Mouse (Mus musculus) right cerebral cortex, adult 18-20 months (tissue): ENCODE measurements around the gene Trp63.
A peak's percentile ranks its signal among the peaks of the same experiment; 100 is the strongest.
"Not testable (repeated sequence)": the region's sequence is repeated elsewhere in the genome, so short reads cannot be mapped to it uniquely, and the experiment has no call there.

Experiments
- DNase-seq: peaks from one replicate; pipeline ENCODE4 v3.0.0; 2022; ENCODE audit warnings: mixed read lengths

The Trp63 gene

GRCm38 (mm10) chr16:25683531-25684248, at the start of gene Trp63:
Trp63 (plus strand) TSS chr16:25683763.
- no peak for DNase-seq

DNA sequence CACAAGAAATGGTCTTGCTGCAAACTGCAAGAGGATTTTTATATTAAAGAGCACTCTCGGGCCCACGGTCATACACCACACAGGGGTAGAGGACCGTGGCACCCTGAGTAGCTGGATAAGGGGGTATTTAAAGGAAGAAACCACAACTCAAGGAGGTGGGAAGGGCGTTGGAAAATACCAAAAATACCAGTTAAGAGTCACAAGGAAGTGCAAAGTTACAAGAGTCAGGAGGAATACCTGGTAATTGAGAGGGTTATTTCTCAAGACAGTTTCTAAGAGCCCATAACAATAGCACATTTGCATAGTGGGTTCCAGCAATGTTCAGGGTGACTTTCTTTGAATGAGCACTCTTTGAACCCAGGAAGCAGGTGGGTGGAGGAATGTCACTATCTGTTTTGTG, 38.8 kb upstream of the Trp63 start:
- not testable (repeated sequence) for DNase-seq

DNA sequence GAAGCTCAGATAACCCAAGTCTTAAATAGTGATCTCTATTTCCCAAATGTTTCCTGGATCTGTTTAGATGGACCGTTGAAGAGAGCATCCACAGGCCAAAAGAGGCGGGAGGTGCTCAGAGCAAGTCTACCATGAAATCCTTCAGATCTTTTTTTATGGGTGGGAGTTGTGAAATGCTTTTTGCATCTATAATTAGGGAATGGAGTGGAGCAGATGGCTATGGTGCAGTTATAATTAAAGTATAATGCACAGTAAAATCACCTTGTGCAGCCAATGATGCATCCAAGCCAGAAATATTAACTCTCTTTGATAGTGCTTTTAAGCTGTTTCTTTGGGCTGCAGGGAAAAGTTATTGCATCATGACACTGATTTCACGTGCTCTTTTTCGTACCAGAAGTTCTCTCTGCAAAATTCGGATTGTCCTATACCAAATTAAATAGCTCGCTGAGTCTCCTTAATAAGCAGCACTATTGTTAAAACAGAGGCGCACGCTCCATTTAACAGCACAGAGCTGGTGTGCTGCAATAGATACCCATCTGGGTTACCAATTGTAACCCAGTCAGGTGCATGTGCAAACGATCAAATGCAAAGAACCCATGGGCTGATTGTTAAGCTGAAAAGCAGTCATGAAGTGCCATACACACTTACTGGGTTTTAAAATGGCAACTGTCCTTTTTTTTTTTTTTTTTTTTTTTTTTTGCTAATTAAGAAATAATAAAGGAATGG, 22.9 kb upstream of the Trp63 start:
- DNase-seq: no peak

- no peak for DNase-seq
Observed at GRCm38 (mm10) chr16:25663116-25663515, 20.4 kb upstream of the Trp63 start.

DNA sequence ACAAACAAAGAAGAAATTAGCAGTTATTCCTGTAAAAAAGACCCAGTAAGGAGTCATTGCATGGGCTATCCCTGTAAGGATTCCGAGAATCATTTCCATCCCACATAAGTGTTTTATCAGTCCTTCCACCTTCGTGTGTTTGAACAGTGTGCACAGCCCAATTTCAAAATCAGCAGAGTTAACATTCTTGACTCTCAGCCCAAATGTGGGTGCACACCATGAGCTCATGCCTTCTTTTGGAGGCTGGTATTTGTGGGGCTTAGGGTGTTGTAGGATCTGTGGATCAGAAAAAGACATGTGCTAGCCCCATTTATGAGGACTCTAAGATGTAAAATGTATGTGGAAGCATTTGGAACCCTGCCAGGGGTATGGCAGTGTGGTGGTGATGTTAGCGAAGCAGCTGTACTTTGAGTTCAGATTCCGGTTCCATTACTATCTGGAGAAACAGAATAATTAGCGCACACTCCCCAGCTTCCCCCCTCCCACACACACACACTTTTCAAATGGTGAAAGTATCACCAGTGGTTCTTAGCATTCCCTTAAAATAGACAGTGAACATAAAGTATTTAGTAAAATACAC, 9.6 kb upstream of the Trp63 start:
- DNase-seq: peak; percentile 14

- peak; percentile 24 for DNase-seq
Observed at GRCm38 (mm10) chr16:25680369-25680768, 3.2 kb upstream of the Trp63 start.

DNA sequence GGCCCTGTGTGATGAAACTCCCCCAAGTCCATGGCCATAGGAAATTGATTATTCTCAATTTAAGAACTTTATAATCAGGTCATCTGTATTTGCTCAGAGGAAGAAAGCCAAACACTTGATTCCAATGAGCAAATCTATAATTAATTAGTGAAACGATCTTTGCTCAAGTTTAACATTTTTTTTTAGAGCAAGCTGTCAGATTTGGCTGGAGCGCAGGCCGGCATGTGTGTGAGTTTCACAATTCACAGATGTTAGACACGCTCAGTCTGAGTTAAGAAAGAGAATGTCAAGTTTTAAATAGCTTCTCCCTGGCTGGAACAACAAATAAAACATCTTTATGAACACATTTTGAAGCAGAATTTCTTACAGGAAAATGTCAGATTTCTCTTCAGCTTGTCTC, 1.0 kb upstream of the Trp63 start:
- DNase-seq: peak; percentile 12

DNA sequence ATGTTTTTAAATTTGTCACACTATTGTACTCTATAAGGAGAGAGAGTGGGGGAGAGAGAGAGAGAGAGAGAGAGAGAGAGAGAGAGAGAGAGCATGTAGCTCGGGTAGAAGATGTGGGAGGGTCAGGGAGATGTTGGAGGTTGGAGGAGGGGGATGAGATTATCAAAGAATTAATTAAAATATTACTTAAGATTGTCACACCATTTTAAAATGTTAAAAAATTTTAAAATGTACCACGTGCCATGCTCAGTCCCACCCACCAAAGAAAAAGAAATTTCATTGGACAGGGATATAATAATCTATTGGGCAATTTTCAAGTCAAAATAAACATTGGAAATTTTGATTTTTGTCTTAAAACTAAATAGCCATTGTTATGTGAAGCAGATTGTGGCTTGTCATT, 1.0 kb downstream of the Trp63 start:
- no peak for DNase-seq

GRCm38 (mm10) chr16:25690612-25691011, 7.0 kb downstream of the Trp63 start:
- DNase-seq: no peak

- no peak for DNase-seq
Observed at GRCm38 (mm10) chr16:25701252-25701651, 17.7 kb downstream of the Trp63 start.

GRCm38 (mm10) chr16:25706260-25706659, 22.7 kb downstream of the Trp63 start:
- DNase-seq: no peak

GRCm38 (mm10) chr16:25715790-25716189, 32.2 kb downstream of the Trp63 start:
- DNase-seq: no peak

DNA sequence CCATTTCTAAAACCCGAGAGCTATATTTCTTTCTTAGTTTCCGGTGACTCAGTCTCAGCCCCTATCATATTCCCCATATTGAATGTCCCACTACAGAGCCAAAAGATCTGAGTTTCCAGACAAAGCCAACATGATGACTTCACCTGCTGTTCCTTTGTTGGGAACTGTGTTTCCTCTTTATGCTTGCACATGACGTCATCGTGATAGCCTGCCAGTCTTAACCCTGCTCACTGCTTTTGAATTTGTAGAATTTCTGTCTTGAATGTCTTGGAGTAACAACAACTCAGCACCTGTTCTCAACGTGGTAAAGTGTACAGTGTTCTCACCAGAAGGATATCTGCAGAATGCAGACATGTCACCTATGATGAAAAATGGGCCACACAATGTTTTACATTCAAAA, 39.6 kb downstream of the Trp63 start:
- no peak for DNase-seq

DNA sequence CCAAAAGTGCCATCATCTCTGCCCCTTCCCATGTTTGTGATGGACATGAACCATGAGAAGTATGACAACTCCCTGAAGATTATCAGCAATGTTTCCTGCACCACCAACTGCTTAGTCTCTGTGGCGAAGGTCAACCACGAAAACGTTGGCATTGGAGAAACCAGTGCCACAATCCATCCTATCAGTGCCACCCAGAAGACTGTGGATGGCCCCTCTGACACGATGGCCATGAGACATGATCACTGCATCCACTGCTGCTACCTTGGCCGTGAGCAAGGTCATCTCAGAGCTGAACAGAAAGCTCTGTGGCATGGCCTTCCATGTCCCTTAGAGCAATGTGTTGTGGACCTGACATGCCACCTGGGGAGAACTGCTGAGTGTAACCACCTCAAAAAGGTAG, 43.4 kb downstream of the Trp63 start:
- no peak for DNase-seq

DNA sequence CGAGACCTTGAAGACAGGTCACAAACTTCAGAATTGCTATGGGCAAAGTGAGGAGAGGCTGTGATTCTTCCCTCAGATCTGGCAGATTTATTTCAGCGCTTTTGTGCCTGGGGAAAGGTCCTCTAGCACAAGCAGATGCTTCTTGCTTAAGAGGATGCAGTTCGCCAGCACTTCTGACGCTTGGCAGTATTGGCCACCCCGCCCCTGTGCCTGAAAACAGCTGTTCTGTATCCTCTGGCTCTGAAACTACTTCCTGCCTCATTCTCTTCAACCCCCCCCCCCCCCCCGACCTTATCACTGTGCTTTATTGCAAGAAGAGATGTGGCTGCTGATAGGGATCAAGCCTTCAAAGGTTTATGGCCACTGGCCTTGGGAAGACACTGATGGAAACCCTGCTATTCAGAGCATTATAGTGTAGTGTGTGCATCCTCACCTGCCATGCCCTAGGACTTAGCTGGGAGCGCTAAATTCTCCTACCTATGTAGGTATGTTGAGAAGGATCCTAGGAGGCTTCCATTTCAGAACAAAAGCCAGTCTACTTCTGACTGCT, 44.5 kb downstream of the Trp63 start:
- no peak for DNase-seq

DNA sequence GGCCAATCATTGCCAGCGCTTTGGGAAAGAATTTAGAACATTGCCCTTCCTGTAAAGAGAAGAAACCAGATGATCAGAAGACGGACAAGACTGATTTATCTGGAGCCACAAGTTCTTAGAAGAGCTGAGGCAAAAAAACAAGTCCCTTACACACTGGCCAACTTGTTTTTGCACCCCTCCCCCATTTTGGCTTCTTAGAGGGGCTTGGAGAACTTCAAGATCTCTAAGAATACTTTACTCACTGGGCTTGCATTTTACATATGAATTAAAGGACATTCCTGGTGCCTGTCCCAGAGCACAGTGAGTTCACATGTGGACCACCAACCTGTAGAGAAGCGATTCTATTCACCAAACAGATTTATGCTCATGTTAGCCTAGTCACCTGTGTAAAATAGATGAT, 53.3 kb downstream of the Trp63 start:
- DNase-seq: no peak

DNA sequence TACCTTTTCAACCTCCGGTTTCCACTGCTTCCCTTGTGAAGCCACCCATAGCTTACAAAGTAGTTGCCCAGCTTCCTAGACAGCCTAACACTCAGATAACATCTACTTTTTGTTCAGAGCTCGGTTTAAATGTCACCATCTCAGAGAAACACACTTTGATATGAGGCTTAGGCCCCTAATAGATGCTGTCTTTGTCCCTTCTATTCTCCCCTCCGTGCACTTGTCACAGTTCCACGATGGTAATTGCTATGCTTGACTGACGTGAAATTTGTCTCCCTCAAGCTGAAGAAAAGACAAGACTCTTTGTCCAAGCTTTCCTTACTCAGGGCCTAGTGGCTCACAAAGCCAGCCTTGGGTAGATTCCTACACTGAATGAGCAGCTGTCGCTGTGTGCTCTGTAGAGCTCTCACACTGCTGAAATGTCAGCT, 54.1 kb downstream of the Trp63 start:
- DNase-seq: peak; percentile 1

GRCm38 (mm10) chr16:25746807-25747206, 63.2 kb downstream of the Trp63 start:
- DNase-seq: no peak

GRCm38 (mm10) chr16:25751866-25752265, 68.3 kb downstream of the Trp63 start:
- no peak for DNase-seq

GRCm38 (mm10) chr16:25758108-25758507, 74.5 kb downstream of the Trp63 start:
- no peak for DNase-seq

GRCm38 (mm10) chr16:25765549-25765948, 82.0 kb downstream of the Trp63 start:
- no peak for DNase-seq

GRCm38 (mm10) chr16:25774611-25775010, 91.0 kb downstream of the Trp63 start:
- DNase-seq: no peak

DNA sequence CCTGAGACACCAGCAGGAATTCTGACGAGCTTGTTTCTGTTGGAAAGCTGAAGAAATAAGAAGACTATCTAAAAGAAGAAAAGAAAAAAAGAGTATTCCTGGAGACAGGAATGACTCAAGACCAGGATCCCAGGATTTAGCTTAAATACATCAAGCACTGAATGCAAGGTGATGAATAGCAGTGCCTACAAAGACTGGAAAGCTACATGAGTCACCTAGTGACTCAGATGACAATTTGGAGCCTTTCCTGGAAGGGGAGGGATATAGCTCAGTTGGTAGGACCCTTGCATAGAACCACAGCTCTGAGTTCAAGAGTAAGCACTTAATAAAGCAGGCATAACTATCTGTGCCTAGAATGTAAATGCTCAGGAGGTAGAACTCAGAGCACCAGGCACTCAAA, 93.9 kb downstream of the Trp63 start:
- no peak for DNase-seq

DNA sequence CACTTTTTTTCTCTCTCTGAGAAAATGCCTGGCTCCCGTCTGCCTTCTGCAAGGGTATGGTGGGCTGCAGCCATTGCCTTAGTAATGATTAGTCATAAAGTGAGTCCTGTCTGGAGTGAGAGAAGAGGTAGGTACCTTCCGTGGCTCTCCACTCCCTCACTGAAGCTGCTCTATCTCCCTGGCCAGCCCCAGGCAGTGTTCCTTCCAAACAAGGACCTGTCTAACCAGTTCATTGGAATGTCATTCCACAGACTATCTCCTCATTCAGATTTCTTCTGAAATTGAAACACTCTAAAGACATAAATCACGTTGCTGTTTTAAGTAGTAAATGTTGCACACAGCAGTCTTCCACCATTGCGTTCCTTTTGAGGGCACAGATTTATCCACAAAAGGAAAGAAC, 96.4 kb downstream of the Trp63 start:
- no peak for DNase-seq
